Mouse (Mus musculus) hindbrain, embryonic 13.5 days (tissue): ENCODE results near the gene Slc9a9. TPM values are rescaled to one million over a fixed set of nuclear protein-coding genes. Genes with fewer than 3 reads are reported as not detected.

Source experiments
- ATAC-seq: fragments of 200-750 bp; cut with Nextera tagmentation; 2 replicates; pipeline ENCODE4 v1.8.0; 2017; ENCODE audit warnings: moderate TSS enrichment; ENCODE audit not compliant: low FRiP score
- H3K27ac ChIP-seq: fragments of 300-500 bp; sonication (generic); 2 replicates; pipeline ENCODE4 v1.5.1; 2015; ENCODE audit warnings: inconsistent platforms, mild to moderate bottlenecking, moderate library complexity
- H3K27me3 ChIP-seq: fragments of 300-500 bp; sonication (generic); 2 replicates; pipeline ENCODE4 v1.6.1; 2015; ENCODE audit warnings: mild to moderate bottlenecking, inconsistent platforms
- H3K36me3 ChIP-seq: fragments of 300-500 bp; sonication (generic); 2 replicates; pipeline ENCODE4 v1.6.1; 2015; ENCODE audit warnings: mild to moderate bottlenecking, inconsistent platforms
- H3K4me1 ChIP-seq: fragments of 300-500 bp; sonication (generic); replicated peaks from 2 replicates; pipeline ENCODE4 v1.6.1; 2015; ENCODE audit warnings: inconsistent platforms
- H3K4me2 ChIP-seq: fragments of 300-500 bp; sonication (generic); 2 replicates; pipeline ENCODE4 v1.6.1; 2015; ENCODE audit warnings: inconsistent platforms, mild to moderate bottlenecking, moderate library complexity
- H3K4me3 ChIP-seq: fragments of 300-500 bp; sonication (generic); 2 replicates; pipeline ENCODE4 v1.5.1; 2015; ENCODE audit warnings: mild to moderate bottlenecking, inconsistent platforms
- H3K9ac ChIP-seq: fragments of 300-500 bp; sonication (generic); 2 replicates; pipeline ENCODE4 v1.6.1; 2015; ENCODE audit warnings: mild to moderate bottlenecking, inconsistent platforms
- H3K9me3 ChIP-seq: fragments of 300-500 bp; sonication (generic); 2 replicates; pipeline ENCODE4 v1.6.1; 2016; ENCODE audit warnings: inconsistent platforms
- WGBS: fragments of 180-500 bp; shearing (Covaris S2); methylation state at CpG from one replicate; pipeline ENCODE4 v1.1.7; 2015; 5-methylcytosine and 5-hydroxymethylcytosine counted together
- polyA plus RNA-seq: library from polyadenylated mRNA; unstranded; fragments of >200 nt; fragmentation: Nextera tagmentation; extraction: Ambion mirVana; gene quantifications from 2 replicates; pipeline ENCODE4 v1.2.1, GENCODE M21; 2015

Slc9a9 gene
- polyA plus RNA-seq, 1 experiment from 2014 or later = 6.0 TPM

GRCm38 (mm10) chr9:95158916-95159315, 489.2 kb downstream of the Slc9a9 start:
- Histone ChIP-seq H3K4me1 (no peaks in the 10 kb centered on the region), H3K4me2 (no peak overlapping the region), H3K9ac (no peak overlapping the region), H3K27ac (no peak overlapping the region), H3K9me3 (no peaks in the 10 kb centered on the region), H3K27me3 (no peaks in the 10 kb centered on the region), H3K4me3 (no peak overlapping the region), H3K36me3 (no peaks in the 10 kb centered on the region)
- 76% methylated on average over 8 of the region's 8 CpGs for WGBS
- ATAC-seq = no peak

- Histone ChIP-seq H3K36me3 (no peaks in the 10 kb centered on the region), H3K9ac (no peak overlapping the region), H3K4me1 (no peaks in the 10 kb centered on the region), H3K9me3 (no peaks in the 10 kb centered on the region), H3K27ac (no peak overlapping the region), H3K4me3 (no peak overlapping the region), H3K4me2 (no peak overlapping the region), H3K27me3 (no peaks in the 10 kb centered on the region)
- no peak for ATAC-seq
- WGBS = 86% methylated on average over 7 of the region's 7 CpGs
These were observed 491.0 kb downstream of the Slc9a9 start for GRCm38 (mm10) chr9:95160575-95161300.

GRCm38 (mm10) chr9:95161699-95162098, 492.0 kb downstream of the Slc9a9 start:
- Histone ChIP-seq H3K27me3 (no peaks in the 10 kb centered on the region), H3K4me2 (no peak overlapping the region), H3K4me1 (no peaks in the 10 kb centered on the region), H3K36me3 (no peaks in the 10 kb centered on the region), H3K27ac (no peak overlapping the region), H3K9me3 (no peaks in the 10 kb centered on the region), H3K4me3 (no peak overlapping the region), H3K9ac (no peak overlapping the region)
- 74% methylated on average over 2 of the region's 2 CpGs for WGBS
- ATAC-seq = 0 out of 2 replicates have a peak, but pooled peaks have one; percentile 52

- 79% methylated on average over 4 of the region's 4 CpGs for WGBS
- no peaks in the 10 kb centered on the region for H3K36me3 ChIP-seq
- H3K9me3 ChIP-seq = no peaks in the 10 kb centered on the region
- no peak overlapping the region for H3K27ac ChIP-seq
- no peak for ATAC-seq
- H3K4me1 ChIP-seq = no peaks in the 10 kb centered on the region
- no peak overlapping the region for H3K4me2 ChIP-seq
- H3K9ac ChIP-seq = no peak overlapping the region
- H3K4me3 ChIP-seq = no peak overlapping the region
- H3K27me3 ChIP-seq = no peaks in the 10 kb centered on the region
These were observed 496.5 kb downstream of the Slc9a9 start for GRCm38 (mm10) chr9:95166224-95166623.

- Histone ChIP-seq H3K4me1 (no peaks in the 10 kb centered on the region), H3K4me3 (no peak overlapping the region), H3K9ac (no peak overlapping the region), H3K9me3 (no peaks in the 10 kb centered on the region), H3K4me2 (no peak overlapping the region), H3K27me3 (no peaks in the 10 kb centered on the region), H3K27ac (no peak overlapping the region), H3K36me3 (no peaks in the 10 kb centered on the region)
- no peak for ATAC-seq
- 80% methylated on average over 1 of the region's 1 CpGs for WGBS
These were observed 498.1 kb downstream of the Slc9a9 start for GRCm38 (mm10) chr9:95167806-95168205.

DNA sequence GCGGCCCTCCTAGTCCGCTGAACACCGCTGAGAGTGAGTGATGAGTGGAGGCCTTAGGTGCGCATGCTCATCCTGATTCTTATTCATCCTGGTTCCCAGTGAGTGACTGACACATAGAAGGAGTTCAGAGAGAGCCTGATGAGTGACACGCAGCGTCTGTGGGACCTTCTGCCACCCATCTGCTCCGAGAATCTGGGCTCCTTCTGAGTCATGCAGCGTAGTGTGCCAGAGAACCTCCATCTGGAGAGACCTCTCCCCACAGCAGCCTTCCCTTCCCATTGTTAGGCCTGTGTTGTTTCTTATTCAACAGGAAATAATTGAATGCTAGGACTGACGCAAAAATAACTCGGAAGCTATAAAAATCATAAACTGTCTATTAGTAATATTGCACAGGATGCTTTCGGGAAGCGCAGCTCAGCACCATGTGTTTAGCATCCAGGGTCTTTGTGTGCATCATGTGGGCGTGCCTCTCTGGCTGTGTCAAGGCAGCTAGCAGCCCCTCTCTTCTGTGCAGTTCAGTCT, 498.8 kb downstream of the Slc9a9 start:
- Histone ChIP-seq H3K27ac (no peak overlapping the region), H3K4me1 (no peaks in the 10 kb centered on the region)
- peak; percentile 55; the same call in 1 of the 2 replicates for ATAC-seq

GRCm38 (mm10) chr9:95178170-95178569, 508.5 kb downstream of the Slc9a9 start:
- Histone ChIP-seq H3K27ac (no peak overlapping the region), H3K9me3 (no peaks in the 10 kb centered on the region), H3K9ac (no peak overlapping the region), H3K4me2 (no peak overlapping the region), H3K4me1 (peaks cover 16% of the 10 kb centered on the region), H3K36me3 (no peaks in the 10 kb centered on the region), H3K4me3 (no peak overlapping the region), H3K27me3 (no peaks in the 10 kb centered on the region)
- WGBS = 92% methylated on average over 3 of the region's 3 CpGs
- no peak for ATAC-seq

More for the DNA sequence above, 498.8 kb downstream of the Slc9a9 start:
- no peaks in the 10 kb centered on the region for H3K36me3 ChIP-seq
- H3K9ac ChIP-seq = no peak overlapping the region
- no peak overlapping the region for H3K4me2 ChIP-seq
- WGBS = 84% methylated on average over 13 of the region's 13 CpGs
- no peaks in the 10 kb centered on the region for H3K27me3 ChIP-seq
- no peaks in the 10 kb centered on the region for H3K9me3 ChIP-seq
- H3K4me3 ChIP-seq = no peak overlapping the region

- Histone ChIP-seq H3K4me2 (no peak overlapping the region), H3K27ac (no peak overlapping the region)
These were observed 510.3 kb downstream of the Slc9a9 start for GRCm38 (mm10) chr9:95180005-95180404.

DNA sequence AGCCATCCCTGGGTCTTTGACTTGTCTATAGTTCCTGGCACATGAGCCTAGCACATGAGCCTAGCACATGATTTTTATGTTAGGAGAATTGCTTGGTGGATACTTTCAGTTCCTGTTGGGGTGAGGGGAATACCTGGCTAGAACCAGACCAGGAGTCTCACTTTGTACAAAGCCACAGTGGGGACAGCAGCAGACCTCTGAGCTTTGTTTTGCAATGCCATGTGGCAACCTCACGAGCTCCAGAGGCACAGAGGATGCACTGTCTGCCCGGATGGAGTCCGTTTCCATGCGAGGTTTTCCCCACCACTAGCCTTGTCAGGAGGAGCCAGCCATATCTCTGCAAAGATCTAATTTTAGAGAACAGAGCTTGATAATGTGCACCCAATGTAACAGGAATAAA, 510.9 kb downstream of the Slc9a9 start:
- Histone ChIP-seq H3K9me3 (no peaks in the 10 kb centered on the region), H3K27ac (no peak overlapping the region), H3K27me3 (no peaks in the 10 kb centered on the region), H3K9ac (no peak overlapping the region), H3K4me2 (no peak overlapping the region), H3K4me1 (peaks cover 16% of the 10 kb centered on the region), H3K4me3 (no peak overlapping the region), H3K36me3 (no peaks in the 10 kb centered on the region)
- ATAC-seq = no peak
- WGBS = 82% methylated on average over 4 of the region's 4 CpGs

More at GRCm38 (mm10) chr9:95180005-95180404, 510.3 kb downstream of the Slc9a9 start:
- Histone ChIP-seq H3K4me3 (no peak overlapping the region), H3K27me3 (no peaks in the 10 kb centered on the region), H3K9me3 (no peaks in the 10 kb centered on the region), H3K9ac (no peak overlapping the region), H3K36me3 (no peaks in the 10 kb centered on the region), H3K4me1 (peaks cover 16% of the 10 kb centered on the region)
- no peak for ATAC-seq
- 79% methylated on average over 2 of the region's 2 CpGs for WGBS

DNA sequence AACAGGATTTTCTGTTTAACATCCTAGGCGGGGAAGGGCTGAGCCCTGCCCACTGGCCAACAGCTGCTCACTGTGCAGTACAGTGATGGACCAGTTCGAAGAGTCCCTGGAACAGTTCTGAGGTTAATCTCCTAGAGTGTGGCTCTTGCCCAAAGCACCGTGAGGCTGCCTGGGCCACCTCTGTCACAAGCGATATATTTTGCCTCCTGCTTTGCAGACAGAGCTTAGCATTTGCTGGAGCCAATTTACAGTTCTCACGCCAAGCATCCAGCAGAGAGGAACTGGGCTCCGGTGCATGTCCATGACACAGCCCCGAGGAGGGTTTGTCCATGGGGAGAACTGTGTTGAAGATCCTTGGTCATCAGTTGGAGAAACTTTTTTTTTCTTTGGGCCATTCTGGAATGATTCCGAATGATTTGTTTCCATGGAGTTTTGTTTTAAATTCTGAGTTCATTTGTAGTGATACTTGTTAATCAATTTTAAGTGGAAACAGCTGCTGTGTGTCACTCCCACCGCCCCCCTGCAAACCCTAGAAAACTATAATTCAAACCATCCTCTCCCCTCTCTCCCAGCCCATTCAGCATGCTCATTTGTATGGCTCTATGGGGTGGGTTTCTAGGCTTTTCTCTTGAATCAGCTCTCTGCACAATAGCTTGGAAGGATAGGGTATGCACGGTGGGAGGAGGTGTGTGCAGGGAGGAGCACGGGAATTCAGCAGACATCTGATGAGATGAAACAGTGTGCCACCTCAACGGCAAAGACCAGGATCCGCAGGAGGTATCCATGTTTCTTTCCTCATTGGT, 511.7 kb downstream of the Slc9a9 start:
- no peak; the same call in 1 of the 2 replicates for ATAC-seq
- 57% methylated on average over 13 of the region's 13 CpGs for WGBS
- Histone ChIP-seq H3K4me3 (no peak overlapping the region), H3K9ac (no peak overlapping the region), H3K4me1 (peaks cover 16% of the 10 kb centered on the region), H3K36me3 (no peaks in the 10 kb centered on the region), H3K27me3 (no peaks in the 10 kb centered on the region), H3K4me2 (no peak overlapping the region), H3K9me3 (no peaks in the 10 kb centered on the region), H3K27ac (no peak overlapping the region)

GRCm38 (mm10) chr9:95182272-95182671, 512.6 kb downstream of the Slc9a9 start:
- H3K27ac ChIP-seq = no peak overlapping the region
- ATAC-seq = no peak
- no peaks in the 10 kb centered on the region for H3K36me3 ChIP-seq
- H3K9ac ChIP-seq = no peak overlapping the region
- H3K27me3 ChIP-seq = no peaks in the 10 kb centered on the region
- 93% methylated on average over 7 of the region's 7 CpGs for WGBS
- H3K4me1 ChIP-seq = peaks cover 19% of the 10 kb centered on the region
- H3K4me2 ChIP-seq = no peak overlapping the region
- H3K9me3 ChIP-seq = no peaks in the 10 kb centered on the region
- no peak overlapping the region for H3K4me3 ChIP-seq

DNA sequence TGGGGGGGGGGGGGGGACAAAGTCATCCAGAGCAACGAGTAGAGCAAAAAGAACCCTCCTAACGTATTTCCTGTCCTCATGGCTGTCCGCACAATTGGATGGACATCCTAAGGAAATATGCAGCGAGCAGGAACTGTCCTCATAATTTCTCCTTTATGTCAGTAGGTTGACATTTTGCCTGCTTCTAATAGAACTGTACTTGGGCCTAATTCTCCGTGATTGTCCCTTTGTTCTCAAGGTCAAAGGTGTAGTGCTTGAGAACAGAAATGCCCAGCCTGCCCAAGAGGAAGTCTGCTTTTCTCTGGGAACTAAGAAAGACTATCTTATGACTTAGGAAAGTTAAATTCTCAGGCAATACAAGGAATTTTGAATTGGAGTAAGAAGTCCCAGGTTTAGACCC, 514.7 kb downstream of the Slc9a9 start:
- peaks cover 19% of the 10 kb centered on the region for H3K4me1 ChIP-seq
- no peaks in the 10 kb centered on the region for H3K36me3 ChIP-seq
- H3K27me3 ChIP-seq = no peaks in the 10 kb centered on the region
- H3K4me2 ChIP-seq = no peak overlapping the region
- H3K27ac ChIP-seq = no peak overlapping the region
- ATAC-seq = no peak
- no peak overlapping the region for H3K4me3 ChIP-seq
- 81% methylated on average over 5 of the region's 5 CpGs for WGBS
- H3K9me3 ChIP-seq = no peaks in the 10 kb centered on the region
- H3K9ac ChIP-seq = no peak overlapping the region
